Mouse (Mus musculus) cortical plate, adult 2 months (tissue): ENCODE measurements at regions not wholly inside any gene's neighbourhood (a gene's known extent, or its start where the extent isn't known, plus 50 kb on each side); places are given as distances from the start of the nearest gene placed in this dataset.

ENCODE experiments used
- CTCF ChIP-seq: fragments of 200-500 bp; IDR thresholded peaks from 2 replicates; pipeline ENCODE4 v1.5.1; 2011; ENCODE audit warnings: mild to moderate bottlenecking, control low read depth, low read length; ENCODE audit not compliant: insufficient read depth; ENCODE audit errors: extremely low read depth
- POLR2A ChIP-seq: fragments of 200-500 bp; IDR thresholded peaks from 2 replicates; pipeline ENCODE4 v1.6.1; 2011; ENCODE audit warnings: mild to moderate bottlenecking, low read length, control low read depth; ENCODE audit not compliant: insufficient read depth; ENCODE audit errors: extremely low read depth

DNA sequence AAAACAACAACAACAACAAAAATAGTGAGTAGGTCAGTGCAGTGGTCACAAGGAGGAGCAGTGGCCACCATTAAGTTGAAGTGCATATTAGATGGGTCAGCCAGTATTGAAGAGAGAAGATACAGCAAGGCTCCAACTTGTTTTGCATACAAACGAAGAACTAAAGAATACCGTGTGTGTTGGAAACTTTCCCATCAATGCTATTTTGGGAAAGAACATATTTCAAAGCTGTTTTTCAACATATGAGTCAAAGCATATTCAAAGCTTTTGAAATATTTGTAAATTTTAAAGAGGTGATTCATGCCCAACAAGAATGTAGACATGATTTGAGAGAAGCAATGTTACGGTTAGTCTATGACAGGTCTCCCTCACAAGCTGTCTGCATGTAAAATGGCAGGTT, 157.9 kb upstream of the Fer start:
- TF ChIP-seq CTCF = no peak
- no peak for TF ChIP-seq POLR2A
